Mouse (Mus musculus) adrenal gland, postnatal 36 days (tissue): ENCODE results near the gene Arhgef15. TPM values are rescaled to one million over a fixed set of nuclear protein-coding genes. Genes with fewer than 3 reads are reported as not detected.
"Not testable (repeated sequence)": the region's sequence is repeated elsewhere in the genome, so short reads cannot be mapped to it uniquely, and the experiment has no call there.

ENCODE experiments used
- DNase-seq, 2 experiments: peaks; one replicate each; pipeline ENCODE4 v3.0.0; 2021; ENCODE audit warnings: mixed read lengths in 1 of 2
- long read RNA-seq, 2 experiments: library from polyadenylated mRNA; stranded (forward); transcript quantifications; one replicate each; pipeline ENCODE4 v2.0.0; 2021; ENCODE audit warnings: borderline sequencing depth in 2 of 2
- total RNA-seq, 2 experiments: library from RNA; stranded (reverse); gene quantifications; 2 replicates each; pipeline ENCODE4 v1.2.3; 2021

The Arhgef15 gene
- 10 to 100 TPM; 14.8 to 19.9 TPM for total RNA-seq
- long read RNA-seq, experiment 1, full-length matches to known transcripts, result 3 of 11 reads
- long read RNA-seq, experiment 1, partial matches to known transcripts, result 4 of 11 reads
- long read RNA-seq, experiment 1, other reads (novel, unspliced or antisense), result 4 of 11 reads
- long read RNA-seq, experiment 2, full-length matches to known transcripts, result 1 of 5 reads
- long read RNA-seq, experiment 2, partial matches to known transcripts, result 1 of 5 reads
- long read RNA-seq, experiment 2, other reads (novel, unspliced or antisense), result 3 of 5 reads

GRCm38 (mm10) chr11:68957308-68957707 is at the start of gene Arhgef15:
Arhgef15 (minus strand) TSS chr11:68957480.
- DNase-seq, result peak in 1 of 2 experiments; percentile 11

GRCm38 (mm10) chr11:69006575-69006974 is 49.3 kb upstream of the Arhgef15 start:
- DNase-seq, result not testable (repeated sequence)

DNA sequence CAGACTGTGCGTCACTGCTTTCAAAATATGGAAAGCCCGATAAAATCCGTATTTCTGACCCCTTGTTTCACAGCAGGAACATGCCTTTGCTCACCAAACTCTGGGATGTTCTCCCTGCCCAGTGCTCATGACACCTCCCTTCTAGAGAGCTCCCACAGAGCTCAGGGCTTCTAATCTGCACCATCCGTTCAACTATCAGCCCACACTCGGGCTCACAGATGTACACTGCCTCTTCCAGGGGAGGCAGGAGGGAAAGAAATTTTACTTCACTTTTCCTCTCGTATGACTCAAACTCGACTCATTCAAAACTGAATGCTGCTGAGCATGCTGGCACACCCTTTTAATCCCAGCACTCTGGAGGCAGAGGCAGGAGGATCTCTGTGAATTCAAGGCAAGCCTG is 47.9 kb upstream of the Arhgef15 start:
- DNase-seq, result no peak

DNA sequence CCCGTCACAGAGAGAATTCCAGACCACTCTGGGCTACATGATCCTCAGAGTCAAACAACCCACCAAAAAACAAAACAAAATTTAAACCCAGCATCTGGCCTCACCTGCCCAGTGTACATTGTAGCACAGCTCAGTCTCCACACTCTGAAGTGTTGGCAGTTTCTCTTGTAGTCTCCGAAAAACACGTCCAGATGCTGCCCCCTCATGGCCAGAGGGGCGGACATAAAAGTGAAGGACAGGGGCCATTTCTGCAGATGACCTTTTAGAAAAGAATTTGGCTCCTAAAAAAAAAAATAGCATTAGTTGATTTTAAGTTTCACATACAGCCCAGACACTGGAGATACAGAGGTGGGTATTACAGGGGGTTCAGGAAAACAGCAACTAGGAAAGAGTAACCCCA is 46.3 kb upstream of the Arhgef15 start:
- peak; percentile 68 to 76 for DNase-seq

DNA sequence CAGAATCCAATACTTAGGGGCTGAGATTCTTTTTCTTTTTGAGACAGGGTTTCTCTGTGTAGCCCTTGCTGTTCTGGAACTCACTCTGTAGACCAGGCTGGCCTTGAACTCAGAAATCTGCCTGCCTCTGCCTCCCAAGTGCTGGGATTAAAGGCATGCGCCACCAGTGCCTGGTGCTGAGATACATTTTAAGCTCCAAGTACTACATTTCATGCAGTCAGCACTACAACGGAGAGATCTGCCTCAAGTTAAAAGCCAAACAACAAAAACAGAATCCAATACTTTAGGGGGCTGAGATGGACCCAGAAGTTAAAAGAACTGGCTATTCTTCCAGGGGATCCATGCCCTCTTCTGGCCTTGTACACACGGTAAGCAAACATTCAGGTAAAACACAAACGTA is 45.5 kb upstream of the Arhgef15 start:
- DNase-seq, result not testable (repeated sequence)

DNA sequence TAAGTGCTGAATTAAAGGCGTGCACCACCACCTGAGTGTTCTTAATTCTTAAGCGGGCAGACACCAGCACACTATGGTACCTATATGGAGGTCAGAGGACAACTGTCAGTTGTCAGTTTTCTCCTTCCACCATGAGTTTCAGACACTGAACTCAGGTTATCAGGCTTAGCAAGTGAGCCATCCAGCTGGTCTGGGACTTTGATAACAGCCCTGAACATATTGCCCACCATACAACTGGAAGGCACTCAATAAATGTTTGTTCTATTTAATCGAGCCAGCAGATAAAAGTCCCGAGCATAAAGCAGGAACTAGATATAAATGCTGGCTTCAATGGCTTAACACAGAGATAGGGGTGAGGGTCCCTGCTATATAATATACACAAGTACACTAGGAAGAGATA is 39.8 kb upstream of the Arhgef15 start:
- no peak for DNase-seq

- no peak for DNase-seq
Measured at GRCm38 (mm10) chr11:68994377-68994776, 37.1 kb upstream of the Arhgef15 start.

DNA sequence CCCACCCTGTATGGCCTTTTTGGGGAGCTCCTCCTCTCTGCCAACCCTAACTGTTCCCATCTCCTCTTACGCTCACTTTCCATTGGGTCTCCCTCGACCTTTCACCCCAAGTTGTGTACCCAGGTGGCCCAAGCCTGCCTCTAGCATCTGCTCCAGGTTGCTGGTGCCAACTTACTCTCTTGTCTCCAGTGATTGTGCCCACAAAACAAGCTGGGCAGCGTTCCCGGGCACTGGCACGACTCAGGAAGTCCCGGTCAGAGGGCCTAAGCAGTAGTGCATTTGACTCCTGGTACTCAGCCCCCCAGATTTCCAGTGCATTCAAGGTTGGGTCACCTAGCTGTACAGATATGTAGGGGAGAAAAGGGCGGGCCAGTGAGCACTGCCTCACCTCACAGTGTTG is 35.8 kb upstream of the Arhgef15 start:
- DNase-seq, result peak in 1 of 2 experiments; percentile 41

DNA sequence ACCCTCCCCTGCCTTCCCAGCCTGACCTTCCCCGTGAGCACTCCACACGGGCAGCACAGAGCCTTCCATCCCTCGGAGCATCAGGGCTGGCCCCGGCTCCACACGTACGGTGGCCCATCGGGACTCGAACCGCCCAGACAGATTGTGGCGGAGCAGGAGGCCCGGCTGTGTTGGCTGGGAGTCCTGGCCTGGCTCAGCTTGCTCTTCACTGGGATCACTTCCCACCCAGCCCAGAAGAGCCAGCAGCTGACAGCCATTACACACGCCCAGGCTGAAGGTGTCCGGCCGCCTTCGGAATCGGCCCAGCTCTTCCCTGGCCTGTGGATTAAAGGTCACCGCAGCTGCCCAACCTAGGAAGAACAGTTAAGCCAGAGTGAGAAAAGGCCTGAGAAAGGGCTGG is 31.1 kb upstream of the Arhgef15 start:
- DNase-seq, result peak in 1 of 2 experiments; percentile 32

- no peak for DNase-seq
Measured at GRCm38 (mm10) chr11:68987365-68987882, 30.1 kb upstream of the Arhgef15 start.

GRCm38 (mm10) chr11:68982639-68983369 is 25.5 kb upstream of the Arhgef15 start:
- peak; percentile 81 to 85 for DNase-seq

- DNase-seq, result no peak
Measured at GRCm38 (mm10) chr11:68980919-68981318, 23.6 kb upstream of the Arhgef15 start.

DNA sequence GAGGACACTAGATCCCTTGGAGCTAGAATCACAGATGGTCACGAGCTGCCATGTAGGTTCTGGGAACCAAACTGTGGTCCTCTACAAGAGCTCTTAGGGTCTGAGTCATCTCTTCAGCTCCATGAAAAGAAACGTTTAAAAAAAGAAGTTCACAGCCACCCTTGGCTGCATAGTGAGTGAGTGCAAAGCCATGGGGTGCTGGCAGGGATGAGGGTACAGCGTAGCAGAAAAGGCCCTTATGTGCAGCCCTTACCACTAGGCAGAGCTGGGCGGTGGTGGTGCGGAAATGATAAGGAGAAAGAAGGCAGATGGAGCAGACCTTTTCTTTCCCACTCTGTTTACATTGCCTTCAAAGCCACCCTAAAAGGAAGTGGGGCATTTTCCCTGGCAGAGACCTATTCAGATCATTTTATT is 22.0 kb upstream of the Arhgef15 start:
- no peak for DNase-seq

DNA sequence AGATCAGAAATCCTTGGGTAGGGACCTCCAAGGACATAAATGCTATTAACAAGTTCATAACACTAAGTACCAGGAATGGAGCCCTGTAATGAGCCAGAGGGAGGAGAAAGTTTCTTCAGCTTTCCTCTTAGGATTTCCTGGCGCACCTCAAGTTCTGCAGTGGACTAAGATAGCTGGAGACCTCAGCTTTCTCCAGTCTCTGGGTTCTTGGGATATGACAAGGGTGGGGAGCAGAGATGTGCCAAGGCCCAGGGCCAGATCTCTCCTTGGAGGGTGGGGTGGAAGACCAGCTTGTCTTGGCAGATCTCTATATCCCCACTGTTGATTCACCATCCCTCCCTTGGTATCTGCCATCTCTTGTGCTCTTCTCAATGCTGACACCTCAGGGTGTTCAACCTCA is 18.3 kb upstream of the Arhgef15 start:
- no peak for DNase-seq

- DNase-seq, result no peak
Measured at GRCm38 (mm10) chr11:68975085-68975484, 17.8 kb upstream of the Arhgef15 start, which contains the start of gene Rangrf. Rangrf (minus strand) TSS chr11:68975185.

GRCm38 (mm10) chr11:68974059-68974450 is 16.8 kb upstream of the Arhgef15 start:
- no peak for DNase-seq

GRCm38 (mm10) chr11:68973250-68974058 is 16.2 kb upstream of the Arhgef15 start:
- peak; percentile 93 to 95 for DNase-seq

DNA sequence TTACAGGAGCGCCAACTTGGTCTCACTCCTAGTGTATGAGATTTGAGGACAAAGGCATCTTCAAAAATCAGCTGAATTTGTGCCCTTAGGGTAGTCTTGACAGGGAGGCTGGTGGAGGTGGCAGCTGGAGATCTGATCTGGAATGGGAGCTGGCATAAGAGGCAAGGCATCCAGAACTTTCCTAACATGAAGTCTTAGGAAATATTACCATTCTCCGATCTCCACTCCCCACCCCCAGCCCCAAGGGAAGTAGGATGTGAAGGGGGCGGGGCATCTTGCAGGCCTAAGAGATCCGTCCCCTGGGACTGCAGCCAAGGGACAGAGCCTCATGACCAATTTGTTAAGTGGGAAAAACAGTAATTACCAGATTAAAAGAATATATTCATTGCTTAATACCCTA is 13.0 kb upstream of the Arhgef15 start:
- DNase-seq, result peak; percentile 32 to 77

DNA sequence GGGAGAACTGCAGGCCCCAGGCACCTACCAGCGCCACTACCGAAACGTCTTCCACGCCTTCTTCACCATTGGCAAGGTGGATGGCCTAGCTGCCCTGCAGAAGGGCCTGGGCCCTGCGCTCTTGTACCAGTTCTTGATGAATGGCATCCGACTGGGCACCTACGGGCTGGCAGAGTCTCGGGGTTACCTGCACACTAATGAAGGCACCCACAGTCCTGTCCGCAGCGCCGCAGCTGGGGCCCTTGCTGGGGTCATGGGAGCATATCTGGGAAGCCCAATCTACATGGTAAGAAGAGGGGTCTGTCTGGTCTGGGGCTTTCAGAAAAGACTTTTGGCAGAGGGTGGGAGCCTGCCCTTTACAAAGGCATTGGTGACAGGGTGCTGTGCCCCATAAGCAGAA is 11.5 kb upstream of the Arhgef15 start:
- no peak for DNase-seq

GRCm38 (mm10) chr11:68967337-68968282 is 10.3 kb upstream of the Arhgef15 start, which contains the start of gene Slc25a35:
Slc25a35 (plus strand) TSS chr11:68968131.
- peak; percentile 96 to 97 for DNase-seq

DNA sequence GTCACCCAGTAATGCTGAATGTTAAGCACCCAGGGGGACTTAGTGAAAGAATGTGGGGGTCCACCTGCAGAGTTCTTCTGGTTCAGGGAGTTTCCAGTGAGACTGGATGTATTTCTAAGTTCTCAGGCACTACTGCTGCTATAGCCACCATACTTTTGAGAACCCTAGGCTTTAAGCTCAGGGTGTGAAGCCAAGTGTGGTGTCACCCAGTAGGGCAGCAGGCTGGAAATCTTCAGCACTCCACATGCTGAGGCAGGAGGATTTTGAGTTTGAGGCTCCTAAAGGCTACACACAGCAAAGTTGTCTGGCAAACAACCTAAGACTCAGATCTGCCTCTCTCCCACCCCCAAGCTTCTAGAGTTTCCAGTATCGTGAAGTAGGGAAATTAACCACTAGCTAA is 9.3 kb upstream of the Arhgef15 start:
- no peak for DNase-seq
